Mouse (Mus musculus) thymus, adult 2 months (tissue): ENCODE measurements around the gene Adprh. TPM values are rescaled to one million over a fixed set of nuclear protein-coding genes. Genes with fewer than 3 reads are reported as not detected.

Experiments
- DNase-seq: peaks from one replicate; pipeline ENCODE4 v3.0.0; 2021
- H3K27ac ChIP-seq: fragments of 200-500 bp; 2 replicates; pipeline ENCODE4 v1.5.1; 2012; ENCODE audit warnings: low read length, control low read depth; ENCODE audit not compliant: control insufficient read depth, insufficient read depth
- H3K27me3 ChIP-seq: fragments of 200-500 bp; 2 replicates; pipeline ENCODE4 v1.6.1; 2012; ENCODE audit warnings: mild to moderate bottlenecking, low read length, moderate library complexity, mixed read lengths; ENCODE audit not compliant: control insufficient read depth, insufficient read depth
- H3K36me3 ChIP-seq: fragments of 200-500 bp; 2 replicates; pipeline ENCODE4 v1.6.1; 2012; ENCODE audit warnings: mild to moderate bottlenecking, low read length, moderate library complexity; ENCODE audit not compliant: control insufficient read depth, insufficient read depth
- H3K4me1 ChIP-seq: fragments of 200-500 bp; replicated peaks from 2 replicates; pipeline ENCODE4 v1.6.1; 2012; ENCODE audit warnings: low read length; ENCODE audit not compliant: control insufficient read depth, insufficient read depth
- H3K4me3 ChIP-seq: fragments of 200-500 bp; 2 replicates; pipeline ENCODE4 v1.5.1; 2012; ENCODE audit warnings: mild to moderate bottlenecking, low read length, control low read depth, moderate library complexity; ENCODE audit not compliant: control insufficient read depth, insufficient read depth
- CTCF ChIP-seq: fragments of 200-500 bp; IDR thresholded peaks from 2 replicates; pipeline ENCODE4 v1.5.1; 2012; ENCODE audit warnings: mild to moderate bottlenecking, control low read depth, low read length, moderate library complexity, borderline replicate concordance; ENCODE audit not compliant: control insufficient read depth, poor library complexity, insufficient read depth; ENCODE audit errors: extremely low read depth
- POLR2A ChIP-seq: fragments of 200-500 bp; IDR thresholded peaks from 2 replicates; pipeline ENCODE4 v1.6.1; 2012; ENCODE audit warnings: mild to moderate bottlenecking, low read length, control low read depth, moderate library complexity; ENCODE audit not compliant: control insufficient read depth, poor library complexity, insufficient read depth; ENCODE audit errors: extremely low read depth
- WGBS: fragments of 180-500 bp; shearing (Covaris S2); methylation state at CpG from one replicate; pipeline ENCODE4 v1.1.7; 2018; 5-methylcytosine and 5-hydroxymethylcytosine counted together
- polyA plus RNA-seq: library from polyadenylated mRNA; depleted of rRNA; stranded (reverse); fragments of >200 nt; gene quantifications from 2 replicates; pipeline ENCODE4 v1.2.3, GENCODE M21; 2012; rRNA removed

Adprh gene
- polyA plus RNA-seq = 49.8 and 54.2 TPM in 2 replicates

- WGBS = under 1% methylated on average over 57 of the region's 61 CpGs
- Histone ChIP-seq H3K27me3 (no peaks in the 10 kb centered on the region), H3K4me1 (peaks cover 14% of the 10 kb centered on the region), H3K27ac (peak within 1 kb of the TSS; percentile 26), H3K4me3 (peak within 1 kb of the TSS; percentile 67), H3K36me3 (no peaks in the 10 kb centered on the region)
- DNase-seq = peak; percentile 83
- TF ChIP-seq POLR2A (peak; percentile 78; the same call in 1 of the 2 replicates), CTCF (no peak)
These were observed at the start of gene Adprh for GRCm38 (mm10) chr16:38452442-38453202. Adprh (minus strand) TSS chr16:38452703.

- Histone ChIP-seq H3K27ac (no peak overlapping the region), H3K27me3 (no peaks in the 10 kb centered on the region), H3K4me3 (no peak overlapping the region), H3K36me3 (peaks cover 10% of the 10 kb centered on the region), H3K4me1 (no peaks in the 10 kb centered on the region)
- DNase-seq = no peak
- TF ChIP-seq POLR2A (no peak), CTCF (no peak)
- WGBS = 97% methylated on average over 7 of the region's 7 CpGs
These were observed 44.2 kb upstream of the Adprh start for GRCm38 (mm10) chr16:38496604-38497140.

- TF ChIP-seq CTCF = no peak
- no peak for TF ChIP-seq POLR2A
- no peak overlapping the region for H3K4me3 ChIP-seq
- DNase-seq = no peak
- H3K36me3 ChIP-seq = peaks cover 10% of the 10 kb centered on the region; the same call in 1 of the 2 replicates
- WGBS = 89% methylated on average over 10 of the region's 10 CpGs
- H3K4me1 ChIP-seq = no peaks in the 10 kb centered on the region
- H3K27me3 ChIP-seq = no peaks in the 10 kb centered on the region
- H3K27ac ChIP-seq = no peak overlapping the region
These were observed 41.4 kb upstream of the Adprh start for GRCm38 (mm10) chr16:38493890-38494289.

GRCm38 (mm10) chr16:38492551-38492950 is 40.0 kb upstream of the Adprh start:
- DNase-seq = no peak
- no peak for TF ChIP-seq POLR2A
- TF ChIP-seq CTCF = no peak

GRCm38 (mm10) chr16:38483582-38484309 is 31.2 kb upstream of the Adprh start:
- peak; percentile 7 for DNase-seq
- no peak overlapping the region for H3K27ac ChIP-seq

More at GRCm38 (mm10) chr16:38492551-38492950, 40.0 kb upstream of the Adprh start:
- H3K4me3 ChIP-seq = no peak overlapping the region
- H3K27me3 ChIP-seq = no peaks in the 10 kb centered on the region
- H3K36me3 ChIP-seq = peaks cover 4% of the 10 kb centered on the region; the same call in 1 of the 2 replicates
- WGBS = 93% methylated on average over 3 of the region's 3 CpGs
- no peak overlapping the region for H3K27ac ChIP-seq
- no peaks in the 10 kb centered on the region for H3K4me1 ChIP-seq

More at GRCm38 (mm10) chr16:38483582-38484309, 31.2 kb upstream of the Adprh start:
- Histone ChIP-seq H3K27me3 (no peaks in the 10 kb centered on the region), H3K4me3 (peak overlapping the region; percentile 46), H3K4me1 (peaks cover 13% of the 10 kb centered on the region), H3K36me3 (no peaks in the 10 kb centered on the region)
- 16% methylated on average over 42 of the region's 42 CpGs for whole genome bisulfite sequencing
- TF ChIP-seq CTCF (no peak), POLR2A (no peak)
